Mouse (Mus musculus) heart, embryonic 12.5 days (tissue): ENCODE data around the gene Mthfd2. TPM values are rescaled to one million over a fixed set of nuclear protein-coding genes. Genes with fewer than 3 reads are reported as not detected.

Experiments used
- ATAC-seq: fragments of 200-750 bp; cut with Nextera tagmentation; 2 replicates; pipeline ENCODE4 v1.8.0; 2017; ENCODE audit warnings: moderate TSS enrichment, moderate library complexity; ENCODE audit not compliant: insufficient number of reproducible peaks, low FRiP score
- H3K27ac ChIP-seq: fragments of 300-500 bp; sonication (generic); 2 replicates; pipeline ENCODE4 v1.5.1; 2016; ENCODE audit warnings: mild to moderate bottlenecking, moderate library complexity; ENCODE audit not compliant: poor library complexity, severe bottlenecking
- H3K27me3 ChIP-seq: fragments of 300-500 bp; sonication (generic); replicated peaks from 2 replicates; pipeline ENCODE4 v1.6.1; 2016; ENCODE audit warnings: mild to moderate bottlenecking, moderate library complexity
- H3K36me3 ChIP-seq: fragments of 300-500 bp; sonication (generic); 2 replicates; pipeline ENCODE4 v1.6.1; 2016; ENCODE audit warnings: mild to moderate bottlenecking, moderate library complexity
- H3K4me1 ChIP-seq: fragments of 300-500 bp; sonication (generic); replicated peaks from 2 replicates; pipeline ENCODE4 v1.6.1; 2016; ENCODE audit warnings: mild to moderate bottlenecking
- H3K4me2 ChIP-seq: fragments of 300-500 bp; sonication (generic); 2 replicates; pipeline ENCODE4 v1.6.1; 2016; ENCODE audit warnings: mild to moderate bottlenecking, moderate library complexity
- H3K4me3 ChIP-seq: fragments of 300-500 bp; sonication (generic); 2 replicates; pipeline ENCODE4 v1.5.1; 2016; ENCODE audit warnings: mild to moderate bottlenecking
- H3K9ac ChIP-seq: fragments of 300-500 bp; sonication (generic); 2 replicates; pipeline ENCODE4 v1.6.1; 2016; ENCODE audit warnings: mild to moderate bottlenecking, moderate library complexity
- H3K9me3 ChIP-seq: fragments of 300-500 bp; sonication (generic); replicated peaks from 2 replicates; pipeline ENCODE4 v1.6.1; 2016; ENCODE audit warnings: mild to moderate bottlenecking, moderate library complexity
- WGBS: fragments of 180-500 bp; shearing (Covaris S2); methylation state at CpG from one replicate; pipeline ENCODE4 v1.1.7; 2016; 5-methylcytosine and 5-hydroxymethylcytosine counted together
- polyA plus RNA-seq: library from polyadenylated mRNA; unstranded; fragments of >200 nt; fragmentation: Nextera tagmentation; extraction: Ambion mirVana; gene quantifications from 2 replicates; pipeline ENCODE4 v1.2.1, GENCODE M21; 2016

The Mthfd2 gene
- polyA plus RNA-seq = 38.9 TPM in 2 replicates

GRCm38 (mm10) chr6:83325525-83326393 lies at the start of gene Mthfd2, which contains the start of gene Mob1a:
TSS of gene Mthfd2 (minus strand) at chr6:83325908.
TSS of gene Mob1a (plus strand) at chr6:83326016.
- Histone ChIP-seq H3K4me1 (peaks cover 14% of the 10 kb centered on the region), H3K9me3 (no peaks in the 10 kb centered on the region), H3K27me3 (no peaks in the 10 kb centered on the region), H3K4me2 (peak within 1 kb of the TSS; percentile 86), H3K27ac (peak within 1 kb of the TSS; percentile 94), H3K36me3 (peaks cover 13% of the 10 kb centered on the region), H3K9ac (peak within 1 kb of the TSS; percentile 91), H3K4me3 (peak within 1 kb of the TSS; percentile 80)
- ATAC-seq = peak; percentile 98
- WGBS = under 1% methylated on average over 60 of the region's 65 CpGs

GRCm38 (mm10) chr6:83373704-83374300 lies 48.1 kb upstream of the Mthfd2 start:
- 63% methylated on average over 9 of the region's 9 CpGs for WGBS
- H3K27ac ChIP-seq = no peak overlapping the region

GRCm38 (mm10) chr6:83371350-83371749 lies 45.6 kb upstream of the Mthfd2 start:
- WGBS = 76% methylated on average over 3 of the region's 3 CpGs

More at GRCm38 (mm10) chr6:83373704-83374300, 48.1 kb upstream of the Mthfd2 start:
- Histone ChIP-seq H3K4me1 (0 out of 2 replicates have a peak, but pooled peaks cover 4% of the 10 kb centered on the region), H3K9me3 (no peaks in the 10 kb centered on the region), H3K9ac (no peak overlapping the region), H3K27me3 (no peaks in the 10 kb centered on the region), H3K4me3 (no peak overlapping the region), H3K36me3 (peaks cover 99% of the 10 kb centered on the region), H3K4me2 (no peak overlapping the region)
- no peak for ATAC-seq

GRCm38 (mm10) chr6:83370316-83370965 lies 44.7 kb upstream of the Mthfd2 start:
- 0 out of 2 replicates have a peak, but pooled peaks cover 4% of the 10 kb centered on the region for H3K4me1 ChIP-seq
- no peak overlapping the region for H3K9ac ChIP-seq
- 88% methylated on average over 21 of the region's 21 CpGs for WGBS
- no peak for ATAC-seq
- H3K9me3 ChIP-seq = no peaks in the 10 kb centered on the region
- H3K4me2 ChIP-seq = no peak overlapping the region
- H3K4me3 ChIP-seq = no peak overlapping the region
- H3K27ac ChIP-seq = no peak overlapping the region
- no peaks in the 10 kb centered on the region for H3K27me3 ChIP-seq
- H3K36me3 ChIP-seq = peaks cover 93% of the 10 kb centered on the region

More at GRCm38 (mm10) chr6:83371350-83371749, 45.6 kb upstream of the Mthfd2 start:
- ATAC-seq = no peak
- Histone ChIP-seq H3K4me2 (no peak overlapping the region), H3K9me3 (no peaks in the 10 kb centered on the region), H3K27ac (no peak overlapping the region), H3K9ac (no peak overlapping the region), H3K4me1 (0 out of 2 replicates have a peak, but pooled peaks cover 4% of the 10 kb centered on the region), H3K4me3 (no peak overlapping the region), H3K36me3 (peaks cover 96% of the 10 kb centered on the region), H3K27me3 (no peaks in the 10 kb centered on the region)

- no peak for ATAC-seq
- WGBS = 87% methylated on average over 12 of the region's 12 CpGs
- Histone ChIP-seq H3K4me3 (no peak overlapping the region), H3K4me1 (no peaks in the 10 kb centered on the region), H3K4me2 (no peak overlapping the region), H3K9ac (no peak overlapping the region), H3K36me3 (peaks cover 68% of the 10 kb centered on the region), H3K27ac (no peak overlapping the region), H3K27me3 (no peaks in the 10 kb centered on the region), H3K9me3 (no peaks in the 10 kb centered on the region)
These were observed 37.4 kb upstream of the Mthfd2 start for GRCm38 (mm10) chr6:83363075-83363474.

GRCm38 (mm10) chr6:83361523-83362248 lies 36.0 kb upstream of the Mthfd2 start:
- Histone ChIP-seq H3K27ac (no peak overlapping the region), H3K4me3 (no peak overlapping the region), H3K9me3 (no peaks in the 10 kb centered on the region), H3K4me2 (no peak overlapping the region), H3K9ac (no peak overlapping the region), H3K36me3 (peaks cover 68% of the 10 kb centered on the region), H3K4me1 (peaks cover 4% of the 10 kb centered on the region), H3K27me3 (no peaks in the 10 kb centered on the region)
- no peak for ATAC-seq
- WGBS = 69% methylated on average over 11 of the region's 11 CpGs

GRCm38 (mm10) chr6:83357436-83357835 lies 31.7 kb upstream of the Mthfd2 start:
- WGBS = 87% methylated on average over 10 of the region's 10 CpGs
- ATAC-seq = no peak
- H3K36me3 ChIP-seq = peaks cover 86% of the 10 kb centered on the region

GRCm38 (mm10) chr6:83356569-83357138 lies 30.9 kb upstream of the Mthfd2 start:
- ATAC-seq = peak; percentile 43; the same call in 1 of the 2 replicates
- WGBS = 22% methylated on average over 7 of the region's 7 CpGs
- H3K36me3 ChIP-seq = peaks cover 87% of the 10 kb centered on the region

More at GRCm38 (mm10) chr6:83357436-83357835, 31.7 kb upstream of the Mthfd2 start:
- H3K4me2 ChIP-seq = no peak overlapping the region
- no peaks in the 10 kb centered on the region for H3K27me3 ChIP-seq
- H3K9ac ChIP-seq = no peak overlapping the region
- no peaks in the 10 kb centered on the region for H3K9me3 ChIP-seq
- H3K27ac ChIP-seq = no peak overlapping the region
- H3K4me3 ChIP-seq = no peak overlapping the region
- H3K4me1 ChIP-seq = peaks cover 5% of the 10 kb centered on the region

GRCm38 (mm10) chr6:83354856-83355781 lies 29.4 kb upstream of the Mthfd2 start:
- ATAC-seq = no peak
- Histone ChIP-seq H3K9ac (no peak overlapping the region), H3K27me3 (no peaks in the 10 kb centered on the region), H3K9me3 (no peaks in the 10 kb centered on the region), H3K4me3 (no peak overlapping the region), H3K36me3 (peaks cover 82% of the 10 kb centered on the region), H3K4me2 (no peak overlapping the region), H3K27ac (no peak overlapping the region), H3K4me1 (peaks cover 22% of the 10 kb centered on the region)
- 80% methylated on average over 9 of the region's 9 CpGs for WGBS

More at GRCm38 (mm10) chr6:83356569-83357138, 30.9 kb upstream of the Mthfd2 start:
- Histone ChIP-seq H3K27ac (no peak overlapping the region), H3K4me2 (no peak overlapping the region), H3K4me1 (peaks cover 7% of the 10 kb centered on the region), H3K9ac (peak overlapping the region; percentile 40; the same call in 1 of the 2 replicates), H3K9me3 (no peaks in the 10 kb centered on the region), H3K4me3 (no peak overlapping the region), H3K27me3 (no peaks in the 10 kb centered on the region)
